Mouse (Mus musculus) ES-E14 (cell line): ENCODE results near the gene Gpcpd1. TPM values are rescaled to one million over a fixed set of nuclear protein-coding genes. Genes with fewer than 3 reads are reported as not detected.

ENCODE experiments used
- DNase-seq: peaks from one replicate; pipeline ENCODE4 v3.0.0-alpha.2; 2013; ENCODE audit warnings: low read depth, low spot score
- H3K27ac ChIP-seq: 2 replicates; pipeline ENCODE4 v1.5.1; 2012; ENCODE audit warnings: low read depth, mild to moderate bottlenecking, low read length, moderate library complexity, mixed read lengths; ENCODE audit not compliant: poor library complexity, insufficient read depth, severe bottlenecking
- H3K36me3 ChIP-seq: 2 replicates; pipeline ENCODE4 v1.6.1; 2012; ENCODE audit warnings: mild to moderate bottlenecking, low read length, moderate library complexity, mixed read lengths; ENCODE audit not compliant: control insufficient read depth, poor library complexity, insufficient read depth, severe bottlenecking
- H3K4me1 ChIP-seq, 2 experiments: fragments of 150-350 bp in 1 of 2; sonication (generic) in 1 of 2; 2 replicates each; pipeline ENCODE4 v1.6.1; 2012; ENCODE audit warnings: low read length in 2 of 2, mild to moderate bottlenecking in 1 of 2, mixed read lengths in 1 of 2; ENCODE audit not compliant: control insufficient read depth in 2 of 2, insufficient read depth in 2 of 2, poor library complexity in 1 of 2
- H3K4me3 ChIP-seq, 2 experiments: fragments of 150-350 bp in 1 of 2; sonication (generic) in 1 of 2; 2 replicates each; pipeline ENCODE4 v1.5.1; 2012; ENCODE audit warnings: low read length in 2 of 2, low read depth in 1 of 2, mild to moderate bottlenecking in 1 of 2, mixed read lengths in 1 of 2; ENCODE audit not compliant: insufficient read depth in 1 of 2, poor library complexity in 1 of 2, severe bottlenecking in 1 of 2
- H3K9ac ChIP-seq: 2 replicates; pipeline ENCODE4 v1.6.1; 2012; ENCODE audit warnings: low read depth, mild to moderate bottlenecking, low read length, mixed read lengths; ENCODE audit not compliant: poor library complexity, insufficient read depth, severe bottlenecking
- H3K9me3 ChIP-seq: fragments of 150-350 bp; sonication (generic); 2 replicates; pipeline ENCODE4 v1.6.1; 2012; ENCODE audit warnings: low read depth, mild to moderate bottlenecking, low read length; ENCODE audit not compliant: control insufficient read depth, insufficient read depth
- CHD2 ChIP-seq: IDR thresholded peaks from 2 replicates; pipeline ENCODE4 v1.6.1; 2014; ENCODE audit warnings: mild to moderate bottlenecking, low read depth, low read length, inconsistent platforms
- HCFC1 ChIP-seq: IDR thresholded peaks from 2 replicates; pipeline ENCODE4 v1.6.1; 2012; ENCODE audit warnings: low read length, inconsistent platforms, borderline replicate concordance; ENCODE audit not compliant: insufficient read depth
- MAFK ChIP-seq: IDR thresholded peaks from 2 replicates; pipeline ENCODE4 v1.6.1; 2014; ENCODE audit warnings: mild to moderate bottlenecking, low read depth, low read length, inconsistent platforms; ENCODE audit not compliant: insufficient read depth
- ZC3H11A ChIP-seq: IDR thresholded peaks from 2 replicates; pipeline ENCODE4 v1.6.1; 2012; ENCODE audit warnings: low read depth, mild to moderate bottlenecking, inconsistent platforms, low read length, borderline replicate concordance
- ZNF384 ChIP-seq: IDR thresholded peaks from 2 replicates; pipeline ENCODE4 v1.6.1; 2012; ENCODE audit warnings: low read depth, low read length, inconsistent platforms
- in situ Hi-C, 2 experiments: fragments of 600-800 bp; cut with MboI; formaldehyde crosslinking; loops; one replicate each; pipeline ENCODE4 v1.15.1; 2025; ENCODE audit warnings: low sequenced_read_pairs in 2 of 2, inconsistent platforms in 1 of 2; ENCODE audit not compliant: unreplicated experiment in 2 of 2
- total RNA-seq: library from RNA; depleted of rRNA; stranded (reverse); fragments of 300-350 nt; gene quantifications from 2 replicates; pipeline ENCODE4 v1.2.3, GENCODE M21; 2012

Gene Gpcpd1
- total RNA-seq, 1 experiment, result 14.5 TPM

DNA sequence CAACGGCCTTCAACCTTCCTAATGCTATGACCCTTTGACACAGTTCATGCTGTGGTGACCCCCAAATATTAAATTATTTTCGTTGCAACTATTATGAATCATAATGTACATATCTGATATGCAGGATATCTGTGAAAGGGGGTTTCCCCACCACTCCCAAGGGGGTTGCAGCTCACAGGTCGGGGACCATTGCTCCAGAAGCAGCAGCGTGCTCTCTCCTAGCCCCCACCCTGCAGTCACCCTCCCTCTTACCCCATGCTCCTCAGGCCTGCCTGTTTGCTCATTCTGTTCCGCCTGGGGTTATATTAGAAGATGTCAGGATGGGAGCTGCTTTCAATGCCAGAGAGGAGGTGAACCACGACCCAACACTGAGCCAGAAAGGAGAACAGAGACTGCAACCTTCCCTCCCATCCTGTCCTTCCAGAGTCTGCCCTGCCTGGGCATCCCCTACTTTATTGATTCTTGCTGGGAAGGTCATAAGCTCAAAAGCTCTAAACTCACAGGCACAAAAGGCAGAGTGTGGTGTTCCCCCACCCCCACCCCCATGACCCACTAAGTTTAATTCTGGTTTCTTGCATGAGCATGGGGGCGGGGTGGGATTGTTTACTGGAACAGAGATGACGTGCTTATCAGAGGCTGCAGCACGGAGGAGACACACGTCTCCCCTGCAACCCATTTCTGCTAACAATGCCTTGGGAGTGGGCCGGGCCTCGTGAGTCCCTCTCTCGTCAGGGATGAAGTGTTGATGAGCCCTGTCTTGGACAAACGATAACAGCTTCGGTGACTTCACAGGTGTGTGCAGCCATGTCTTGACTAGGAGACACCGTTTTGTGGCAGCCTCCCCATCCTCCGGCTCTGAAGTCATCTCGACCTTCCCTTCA, 69.3 kb downstream of the Gpcpd1 start:
- no peaks in the 10 kb centered on the region for H3K36me3 ChIP-seq
- in situ Hi-C loops, result loop anchor here (10.0 to 25.0 kb wide), 3 partner anchors 187 to 394 kb away; no protein-coding TSS in a partner anchor
- H3K4me3 ChIP-seq, result no peak overlapping the region
- no peak for TF ChIP-seq ZNF384
- TF ChIP-seq CHD2, result no peak
- no peak for TF ChIP-seq HCFC1
- no peak for TF ChIP-seq MAFK
- no peak for TF ChIP-seq ZC3H11A
- no peak overlapping the region for H3K9ac ChIP-seq
- peaks cover 0 to 4% of the 10 kb centered on the region in 2 experiments; a peak in 1 of 4 replicates for H3K4me1 ChIP-seq
- H3K27ac ChIP-seq, result no peak overlapping the region
- no peak for DNase-seq
- H3K9me3 ChIP-seq, result no peaks in the 10 kb centered on the region

GRCm38 (mm10) chr2:132517194-132517836, 70.2 kb downstream of the Gpcpd1 start:
- peaks cover 0 to 4% of the 10 kb centered on the region in 2 experiments; a peak in 1 of 4 replicates for H3K4me1 ChIP-seq
- H3K9ac ChIP-seq, result no peak overlapping the region
- no peaks in the 10 kb centered on the region for H3K9me3 ChIP-seq
- DNase-seq, result no peak
- in situ Hi-C loops, result loop anchor here (10.0 to 25.0 kb wide), 3 partner anchors 187 to 395 kb away; no protein-coding TSS in a partner anchor
- TF ChIP-seq HCFC1 (no peak), MAFK (no peak), ZNF384 (no peak)
- no peak overlapping the region for H3K27ac ChIP-seq
- no peak overlapping the region for H3K4me3 ChIP-seq
- H3K36me3 ChIP-seq, result no peaks in the 10 kb centered on the region

DNA sequence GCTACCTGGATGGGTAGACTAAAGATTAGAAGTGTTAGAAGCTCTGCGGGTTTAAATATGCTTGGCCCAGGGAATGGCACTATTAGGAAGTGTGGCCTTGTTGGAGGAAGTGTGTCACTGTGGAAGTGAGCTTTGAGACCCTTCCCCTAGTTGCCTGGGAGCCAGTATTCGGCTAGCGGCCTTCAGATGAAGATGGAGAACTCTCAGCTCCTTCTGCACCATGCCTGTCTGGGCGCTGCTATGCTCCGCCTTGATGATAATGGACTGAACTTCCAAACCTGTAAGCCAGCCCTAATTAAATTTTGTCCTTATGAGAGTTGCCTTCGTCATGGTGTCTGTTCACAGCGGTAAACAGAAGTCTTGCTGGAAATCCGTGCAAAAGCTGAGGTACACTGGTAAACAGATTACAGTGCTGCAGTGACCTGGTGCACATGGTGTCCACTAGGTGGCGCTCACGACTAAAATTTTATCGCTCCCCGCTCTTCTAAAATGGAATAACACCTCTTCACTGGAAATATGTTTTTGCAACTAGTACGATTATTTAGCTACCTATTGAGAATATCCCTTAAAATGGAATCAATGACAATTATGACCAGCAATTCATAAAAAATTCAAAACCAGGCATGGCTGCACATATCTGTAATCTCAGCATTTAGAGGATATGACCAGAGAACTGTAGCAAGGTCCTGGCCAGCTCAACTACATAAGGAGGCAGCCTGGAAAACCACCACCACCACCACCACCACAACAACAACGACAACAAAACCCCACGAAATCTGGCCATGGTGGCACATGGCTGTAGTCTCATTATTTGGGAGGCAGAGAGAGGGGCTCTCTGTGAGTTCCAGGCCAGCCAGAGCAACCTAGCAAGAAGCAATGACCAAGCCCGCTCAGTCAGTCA, 71.1 kb downstream of the Gpcpd1 start:
- H3K27ac ChIP-seq, result no peak overlapping the region
- TF ChIP-seq CHD2, result no peak
- no peak for TF ChIP-seq ZNF384
- no peak for TF ChIP-seq HCFC1
- TF ChIP-seq MAFK, result no peak
- peak; percentile 79; the same call in 1 of the 2 replicates for TF ChIP-seq ZC3H11A
- no peaks in the 10 kb centered on the region for H3K9me3 ChIP-seq
- H3K36me3 ChIP-seq, result no peaks in the 10 kb centered on the region
- no peak overlapping the region for H3K4me3 ChIP-seq
- DNase-seq, result peak; percentile 68
- in situ Hi-C loops, result loop anchor here (10.0 to 25.0 kb wide), 3 partner anchors 188 to 396 kb away; no protein-coding TSS in a partner anchor
- H3K9ac ChIP-seq, result no peak overlapping the region
- H3K4me1 ChIP-seq, result peaks cover 0 to 4% of the 10 kb centered on the region in 2 experiments; a peak in 1 of 4 replicates

DNA sequence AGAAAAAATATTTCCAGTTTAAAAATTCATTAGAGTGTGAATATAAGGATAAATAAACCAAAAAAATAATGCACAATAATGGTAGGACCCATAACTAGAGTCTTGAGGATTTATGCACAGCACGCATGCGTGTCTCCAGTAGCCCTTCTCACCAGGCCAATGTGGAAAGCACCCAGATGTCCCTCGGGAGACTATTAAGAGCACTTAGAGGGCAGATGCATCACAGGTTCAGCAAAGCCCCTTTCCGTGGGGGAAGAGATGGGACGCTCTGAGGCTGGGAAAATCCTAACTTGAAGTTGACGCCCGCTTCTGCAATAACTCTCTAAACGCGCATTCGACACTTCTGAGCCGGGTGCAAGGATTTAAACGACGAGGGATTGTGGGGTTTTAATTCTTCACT, 71.9 kb downstream of the Gpcpd1 start:
- TF ChIP-seq MAFK, result no peak
- in situ Hi-C loops, result loop anchor here (10.0 to 25.0 kb wide), 3 partner anchors 189 to 397 kb away; no protein-coding TSS in a partner anchor
- Histone ChIP-seq H3K4me1 (peaks cover 0 to 4% of the 10 kb centered on the region in 2 experiments; a peak in 1 of 4 replicates), H3K9ac (no peak overlapping the region), H3K27ac (no peak overlapping the region), H3K4me3 (peak overlapping the region in 1 of 2 experiments; percentile 13; a peak in 1 of 4 replicates), H3K9me3 (no peaks in the 10 kb centered on the region), H3K36me3 (no peaks in the 10 kb centered on the region)
- no peak for DNase-seq
